Mouse (Mus musculus) bone marrow macrophage, adult 2 months (primary cell): ENCODE measurements around the gene C130050O18Rik. TPM values are rescaled to one million over a fixed set of nuclear protein-coding genes. Genes with fewer than 3 reads are reported as not detected.
A peak's percentile ranks its signal among the peaks of the same experiment; 100 is the strongest.

Source experiments
- H3K27ac ChIP-seq: 2 replicates; pipeline ENCODE4 v1.5.1; 2012; ENCODE audit warnings: low read depth, low read length; ENCODE audit not compliant: insufficient read depth
- H3K4me1 ChIP-seq: 2 replicates; pipeline ENCODE4 v1.6.1; 2012; ENCODE audit warnings: low read length; ENCODE audit not compliant: control insufficient read depth, insufficient read depth
- H3K4me3 ChIP-seq: 2 replicates; pipeline ENCODE4 v1.5.1; 2012; ENCODE audit warnings: mild to moderate bottlenecking, low read length, moderate library complexity; ENCODE audit not compliant: insufficient read depth
- CTCF ChIP-seq: IDR thresholded peaks from 2 replicates; pipeline ENCODE4 v1.5.1; 2012; ENCODE audit warnings: low read depth, mild to moderate bottlenecking, low read length, moderate library complexity
- POLR2A ChIP-seq: IDR thresholded peaks from 2 replicates; pipeline ENCODE4 v1.6.1; 2012; ENCODE audit warnings: mild to moderate bottlenecking, low read depth, low read length, borderline replicate concordance
- polyA plus RNA-seq: library from polyadenylated mRNA; stranded (reverse); fragments of >200 nt; gene quantifications from 2 replicates; pipeline ENCODE4 v1.2.4, GENCODE M21; 2012; ENCODE audit not compliant: missing spikeins, insufficient read depth, insufficient read length

C130050O18Rik gene
- 13.2 and 14.4 TPM in 2 replicates for polyA plus RNA-seq

- peak within 1 kb of the TSS; percentile 83 for H3K27ac ChIP-seq
- TF ChIP-seq CTCF, result no peak
- no peak for TF ChIP-seq POLR2A
These were observed at the start of gene C130050O18Rik for GRCm38 (mm10) chr5:139404801-139405401. Gene C130050O18Rik, plus strand, starts transcription at chr5:139405280.

DNA sequence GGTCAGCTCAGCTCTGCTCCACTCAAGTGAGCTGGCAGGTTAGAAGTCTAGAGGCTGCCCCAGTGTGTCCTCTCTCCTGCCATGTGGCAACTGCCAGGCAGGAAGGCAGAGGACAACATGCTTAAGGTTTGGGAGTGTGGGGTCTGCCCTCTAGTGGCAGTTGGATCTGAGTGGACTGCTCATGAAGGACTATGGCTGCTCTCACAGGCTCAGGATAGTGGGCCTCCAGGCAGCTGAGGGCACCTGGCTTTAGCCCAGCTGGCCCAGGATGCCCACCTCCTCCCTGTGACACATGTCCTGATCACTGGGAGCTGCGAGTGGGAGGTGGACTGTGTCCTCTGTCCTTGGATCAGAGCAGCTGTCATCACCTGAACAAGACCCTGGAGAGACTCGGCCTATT lies 46.4 kb upstream of the C130050O18Rik start:
- no peak overlapping the region for H3K4me3 ChIP-seq
- H3K4me1 ChIP-seq, result peaks cover 8% of the 10 kb centered on the region
- TF ChIP-seq POLR2A (no peak), CTCF (peak; percentile 74)
- H3K27ac ChIP-seq, result no peak overlapping the region

More at GRCm38 (mm10) chr5:139404801-139405401, at the start of gene C130050O18Rik:
- Histone ChIP-seq H3K4me3 (peak within 1 kb of the TSS; percentile 63), H3K4me1 (peaks cover 37% of the 10 kb centered on the region)

- H3K4me3 ChIP-seq, result no peak overlapping the region
- no peak overlapping the region for H3K27ac ChIP-seq
- TF ChIP-seq CTCF, result no peak
- no peak for TF ChIP-seq POLR2A
- peaks cover 12% of the 10 kb centered on the region for H3K4me1 ChIP-seq
These were observed 45.8 kb upstream of the C130050O18Rik start for GRCm38 (mm10) chr5:139359244-139359643.

DNA sequence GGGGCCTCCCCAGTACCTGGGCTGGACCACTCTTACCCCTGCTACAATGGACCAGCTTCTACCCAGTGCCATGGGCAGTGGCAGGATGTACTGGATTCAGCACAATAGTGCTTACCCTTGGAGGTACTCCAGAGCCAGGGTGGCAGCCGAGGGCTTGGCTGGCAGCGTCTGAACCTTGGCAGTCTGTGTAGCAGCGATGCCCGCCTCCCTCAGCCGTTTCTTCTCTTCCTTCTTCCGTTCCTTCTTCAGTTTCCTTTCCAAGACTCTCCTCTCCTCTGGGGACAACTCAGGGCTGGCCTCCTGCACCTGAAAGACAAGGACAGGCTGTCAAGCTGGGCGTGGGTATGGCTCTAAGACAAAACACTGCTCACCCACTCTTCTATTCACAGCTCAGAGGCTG lies 41.2 kb upstream of the C130050O18Rik start:
- peaks cover 45% of the 10 kb centered on the region for H3K4me1 ChIP-seq
- H3K4me3 ChIP-seq, result peak overlapping the region; percentile 13; the same call in 1 of the 2 replicates
- peak overlapping the region; percentile 98 for H3K27ac ChIP-seq
- TF ChIP-seq CTCF, result no peak
- no peak for TF ChIP-seq POLR2A

DNA sequence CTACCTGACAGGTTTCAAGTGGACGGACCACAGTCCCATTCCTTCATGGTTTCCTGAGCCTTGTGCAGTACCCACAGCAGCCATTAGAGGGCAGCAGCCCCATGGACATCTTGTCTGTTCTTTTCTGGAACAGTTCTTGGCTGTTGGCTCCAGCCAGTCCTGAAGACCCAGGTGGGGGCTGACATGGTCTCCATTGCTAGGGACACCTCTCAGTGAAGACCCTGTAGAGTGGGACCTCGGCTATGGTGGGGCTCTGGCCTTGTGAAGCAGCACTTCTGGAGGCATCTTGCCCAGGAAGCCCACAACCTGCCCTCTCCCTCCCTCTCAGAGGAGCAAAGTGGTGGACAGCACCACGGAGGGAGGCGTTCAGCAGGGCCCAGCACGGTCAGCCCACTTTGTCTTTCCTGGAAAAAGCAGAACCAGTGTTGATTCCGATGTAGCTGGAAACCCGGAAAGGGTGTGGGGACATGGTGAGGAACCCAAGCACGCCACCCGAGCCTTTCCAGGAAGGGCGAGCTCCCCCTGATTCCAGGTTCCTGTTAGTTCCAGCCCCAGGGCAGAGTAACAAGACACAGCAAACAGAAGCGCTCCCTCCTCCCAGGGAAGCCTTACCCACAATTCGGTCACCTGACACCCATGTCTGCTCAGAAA lies 40.7 kb upstream of the C130050O18Rik start:
- Histone ChIP-seq H3K27ac (peak overlapping the region; percentile 98), H3K4me3 (peak overlapping the region; percentile 29), H3K4me1 (peaks cover 48% of the 10 kb centered on the region)
- TF ChIP-seq CTCF (peak; percentile 96), POLR2A (no peak)

- H3K4me1 ChIP-seq, result peaks cover 54% of the 10 kb centered on the region
- H3K4me3 ChIP-seq, result peak overlapping the region; percentile 29
- TF ChIP-seq POLR2A (peak; percentile 64; the same call in 1 of the 2 replicates), CTCF (no peak)
- peak overlapping the region; percentile 98 for H3K27ac ChIP-seq
These were observed 40.0 kb upstream of the C130050O18Rik start for GRCm38 (mm10) chr5:139364911-139365571.

DNA sequence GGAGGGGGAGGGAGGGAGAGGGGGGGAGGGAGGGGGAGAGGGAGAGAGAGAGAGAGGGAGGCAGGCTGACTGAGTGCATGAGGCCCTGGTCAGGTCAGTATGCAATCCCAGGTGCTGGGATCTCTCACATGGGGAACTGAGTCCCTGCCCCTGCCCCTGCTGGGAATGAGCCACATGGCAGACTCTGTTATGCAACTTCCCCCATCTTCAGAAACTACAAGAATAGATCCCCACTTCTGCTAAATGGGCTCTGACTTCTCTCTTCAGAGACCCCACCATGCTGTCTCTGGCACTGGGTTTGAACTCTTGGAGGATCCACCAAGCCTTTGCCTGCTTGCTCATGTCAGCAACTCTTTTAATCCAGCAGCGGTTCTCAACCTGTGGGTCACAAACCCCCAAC lies 39.3 kb upstream of the C130050O18Rik start:
- Histone ChIP-seq H3K4me3 (no peak overlapping the region), H3K4me1 (peaks cover 62% of the 10 kb centered on the region), H3K27ac (peak overlapping the region; percentile 94)
- TF ChIP-seq POLR2A (no peak), CTCF (no peak)

DNA sequence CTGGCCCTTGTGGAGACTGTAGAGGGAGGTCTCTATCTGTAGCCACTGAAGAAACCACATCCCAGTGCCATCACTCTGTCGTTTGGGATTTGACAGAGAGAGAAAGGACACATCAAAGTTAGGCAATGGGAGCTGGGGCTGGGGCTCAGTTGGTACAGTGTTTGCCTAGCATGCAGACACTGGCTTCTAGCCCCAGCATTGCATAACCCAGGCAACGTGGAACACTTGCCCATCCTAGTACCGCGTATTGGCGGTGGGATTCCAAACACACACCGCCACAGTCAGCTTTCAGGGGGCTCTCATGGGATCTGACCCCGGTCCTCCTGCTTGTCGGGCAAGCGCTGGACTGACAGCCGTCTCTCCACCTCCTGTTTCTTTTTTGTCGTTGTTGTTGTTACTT lies 38.6 kb upstream of the C130050O18Rik start:
- TF ChIP-seq POLR2A (no peak), CTCF (no peak)
- H3K4me1 ChIP-seq, result peaks cover 64% of the 10 kb centered on the region
- H3K4me3 ChIP-seq, result 0 out of 2 replicates have a peak overlapping the region, but pooled peaks have one; percentile 7
- peak overlapping the region; percentile 94 for H3K27ac ChIP-seq

DNA sequence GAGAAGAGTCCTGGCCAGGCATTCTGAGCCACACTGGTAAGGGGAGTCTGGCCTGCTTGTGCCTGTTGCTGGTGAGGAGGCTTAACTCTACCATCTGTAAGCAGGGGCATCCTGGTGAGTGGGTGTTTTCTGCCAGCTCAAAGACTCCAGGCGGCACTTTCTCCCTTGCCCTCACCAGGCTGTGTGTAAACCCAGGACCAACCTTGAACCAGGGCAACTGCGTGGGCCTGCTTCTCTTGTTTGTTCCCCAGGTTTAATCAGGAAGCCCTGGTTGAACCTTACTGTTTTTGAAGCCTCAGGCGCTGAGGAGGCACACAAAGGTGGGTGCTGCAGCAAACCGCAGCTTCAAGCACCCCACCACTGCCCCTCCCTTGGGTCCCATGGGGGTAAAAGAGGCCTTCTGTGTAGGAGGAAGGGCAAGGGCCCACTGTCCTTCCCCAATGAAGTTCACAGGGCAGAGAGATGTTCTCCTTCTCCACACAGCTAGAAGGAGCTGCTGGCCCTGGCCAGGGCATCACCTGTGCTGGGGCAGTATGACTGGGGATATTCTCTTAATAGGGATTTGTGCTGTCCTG lies 37.1 kb upstream of the C130050O18Rik start:
- Histone ChIP-seq H3K4me1 (peaks cover 69% of the 10 kb centered on the region), H3K27ac (peak overlapping the region; percentile 94), H3K4me3 (no peak overlapping the region)
- no peak for TF ChIP-seq CTCF
- no peak for TF ChIP-seq POLR2A
